ENCODE assay signal across 8 mouse cellular contexts in the genomic region with DNA sequence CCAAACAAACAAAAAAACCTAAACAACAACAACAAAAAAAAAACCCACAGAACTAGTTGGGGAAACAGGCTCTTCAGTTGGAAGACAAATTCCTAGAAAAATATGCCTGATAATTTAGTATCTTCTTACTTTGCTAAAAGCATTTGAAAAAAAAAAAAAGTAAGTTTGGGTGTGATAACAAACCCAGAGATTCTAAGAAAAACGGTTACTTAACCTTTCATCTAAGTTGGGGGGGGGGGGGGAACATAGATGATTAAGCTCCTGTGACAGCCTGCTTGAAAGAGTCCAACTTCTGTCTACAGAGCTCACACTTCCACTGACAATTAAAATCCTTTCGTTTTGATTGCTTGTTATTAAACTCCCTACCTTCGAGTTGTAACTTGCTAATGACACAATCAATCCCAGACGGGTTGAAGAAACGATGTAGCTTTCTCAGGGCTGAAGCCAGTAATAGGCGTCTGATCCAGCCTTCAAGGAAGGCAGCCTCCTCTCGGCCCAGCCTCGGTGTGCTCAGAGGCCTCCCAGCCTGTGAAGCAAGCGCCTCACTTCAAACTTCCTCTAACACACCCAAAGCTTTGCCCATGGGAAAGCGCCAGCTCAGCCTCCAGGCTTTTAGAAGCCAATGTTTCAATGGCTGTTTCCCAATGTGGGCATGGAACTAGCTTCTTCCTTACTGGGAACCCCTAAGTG. TPM values are rescaled to one million over a fixed set of nuclear protein-coding genes. Genes with fewer than 3 reads are reported as not detected.
A peak's percentile ranks its signal among the peaks of the same experiment; 100 is the strongest.
DNase-seq lines count a peak whose midpoint lies in the region; ATAC-seq lines count a peak whose summit lies in the region.

No protein-coding gene starts in this region.

- ATAC-seq in frontal cortex, adult (ENCODE audit: low TSS enrichment): peak; percentile 53
- ATAC-seq in hindbrain, embryonic 13.5 days (ENCODE audit: low FRiP score): no peak

- no peak overlapping the region for H3K4me3 ChIP-seq in hindbrain, embryonic 13.5 days

- no peak for DNase-seq in frontal cortex, postnatal 25 days (ENCODE audit: low spot score in 2 of 2)
- peak; percentile 92 for DNase-seq in adipocyte (ENCODE audit: low spot score)
- peak; percentile 65 for DNase-seq in lung, postnatal 36 days
- DNase-seq in left cerebral cortex, adult 11 months (ENCODE audit: low spot score): no peak
- no peak for DNase-seq in frontal cortex, postnatal 10 days (ENCODE audit: low spot score in 2 of 2)
- no peak for DNase-seq in urinary bladder, postnatal 10 days (ENCODE audit: low spot score)

- H3K4me2 ChIP-seq in hindbrain, embryonic 13.5 days: no peak overlapping the region

- 26% methylated on average over 10 of the region's 10 CpGs for WGBS in hindbrain, embryonic 13.5 days

- H3K36me3 ChIP-seq in hindbrain, embryonic 13.5 days: peaks cover 17% of the 10 kb centered on the region

- H3K4me1 ChIP-seq in hindbrain, embryonic 13.5 days (replicated peaks): peaks cover 48% of the 10 kb centered on the region

- H3K27ac ChIP-seq in hindbrain, embryonic 13.5 days: peak overlapping the region; percentile 50

- H3K27me3 ChIP-seq in hindbrain, embryonic 13.5 days: no peaks in the 10 kb centered on the region

- H3K9me3 ChIP-seq in hindbrain, embryonic 13.5 days: 0 out of 2 replicates have a peak, but pooled peaks cover 6% of the 10 kb centered on the region

- H3K9ac ChIP-seq in hindbrain, embryonic 13.5 days: no peak overlapping the region

RNA-seq across cellular contexts. Expression of gene Irs2, which starts 17.7 kb away (rescaled TPM):
- polyA plus RNA-seq in hindbrain, embryonic 13.5 days (2015; fragmentation: Nextera tagmentation; extraction: Ambion mirVana): 4.5 and 4.6 TPM in 2 replicates

Comparison
In these comparisons a context has a peak if more than half of its experiments do, and no peak if none do; other contexts are left out.
1. DNase-seq: peak in adipocyte (single experiment) and lung, postnatal 36 days (single experiment); none in frontal cortex, postnatal 25 days (0 of 2), left cerebral cortex, adult 11 months (single experiment), frontal cortex, postnatal 10 days (0 of 2) and urinary bladder, postnatal 10 days (single experiment).